Mouse (Mus musculus): Measurements from ENCODE around the gene Gm6803.
"Not testable (repeated sequence)": the region's sequence is repeated elsewhere in the genome, so short reads cannot be mapped to it uniquely, and the experiment has no call there.

GRCm38 (mm10) chr12:87984000-87984399 lies 34.6 kb downstream of the Gm6803 start:
- not testable (repeated sequence) for TF ChIP-seq GATA1 (IDR thresholded peaks at IDR 0.05; ENCODE audit: borderline replicate concordance, low read length); CTCF (IDR thresholded peaks at IDR 0.05; ENCODE audit: low read depth, low read length); POLR2AphosphoS5 (IDR thresholded peaks at IDR 0.05; ENCODE audit: insufficient replicate concordance, low read depth, low read length); TAL1 (conservative IDR thresholded peaks at IDR 0.05; ENCODE audit: low read depth, low read length); GATA2 (IDR thresholded peaks at IDR 0.05; ENCODE audit: borderline replicate concordance, low read depth, low read length)

All from G1E (cell line).